Mouse (Mus musculus): ENCODE results near the gene Rpl23.
"Not testable (repeated sequence)": the region's sequence is repeated elsewhere in the genome, so short reads cannot be mapped to it uniquely, and the experiment has no call there.

The Rpl23 gene

GRCm38 (mm10) chr11:97799146-97799993, 17.1 kb upstream of the Rpl23 start:
- DNase-seq = peak; percentile 85 to 90

- DNase-seq = peak; percentile 85 to 88
These were observed 16.5 kb upstream of the Rpl23 start, which contains the start of gene Lasp1 for GRCm38 (mm10) chr11:97798782-97799145. TSS of gene Lasp1 (plus strand) at chr11:97799000.

GRCm38 (mm10) chr11:97798083-97798435, 15.8 kb upstream of the Rpl23 start:
- no peak for DNase-seq

- DNase-seq = no peak
These were observed 15.3 kb upstream of the Rpl23 start for GRCm38 (mm10) chr11:97797369-97798082.

GRCm38 (mm10) chr11:97796910-97797309, 14.7 kb upstream of the Rpl23 start:
- DNase-seq = peak; percentile 76 to 82

- peak; percentile 57 to 62 for DNase-seq
These were observed 10.9 kb upstream of the Rpl23 start for GRCm38 (mm10) chr11:97793165-97793564.

- DNase-seq = not testable (repeated sequence)
These were observed 8.7 kb upstream of the Rpl23 start for GRCm38 (mm10) chr11:97790778-97791438.

- no peak for DNase-seq
These were observed 7.5 kb upstream of the Rpl23 start for GRCm38 (mm10) chr11:97789727-97790126.

- no peak for DNase-seq
These were observed 5.7 kb upstream of the Rpl23 start for GRCm38 (mm10) chr11:97787961-97788360.

- DNase-seq = no peak
These were observed 293 bp upstream of the Rpl23 start for GRCm38 (mm10) chr11:97782564-97782895.

- DNase-seq = no peak
These were observed 782 bp downstream of the Rpl23 start for GRCm38 (mm10) chr11:97781478-97781831.

GRCm38 (mm10) chr11:97779968-97780701, 2.1 kb downstream of the Rpl23 start:
- DNase-seq = no peak

DNA sequence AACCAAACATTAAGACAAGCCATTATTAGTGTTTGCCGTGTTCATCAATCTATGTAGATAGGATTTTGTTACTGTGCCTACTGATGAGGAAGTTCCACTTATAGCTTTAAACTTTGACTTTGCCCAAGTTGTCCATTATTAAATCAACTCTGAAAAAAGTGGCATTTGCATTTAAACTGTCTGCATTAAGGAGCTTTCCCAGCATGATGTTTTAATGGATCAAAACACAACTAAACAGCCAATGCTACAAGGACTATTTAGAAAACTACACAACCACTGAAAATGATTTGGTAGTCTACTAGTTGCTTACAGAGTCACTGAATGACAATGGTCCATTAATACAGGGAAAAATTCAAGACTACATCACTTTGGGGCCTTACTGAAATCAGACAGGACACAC, 3.3 kb downstream of the Rpl23 start:
- DNase-seq = no peak

DNA sequence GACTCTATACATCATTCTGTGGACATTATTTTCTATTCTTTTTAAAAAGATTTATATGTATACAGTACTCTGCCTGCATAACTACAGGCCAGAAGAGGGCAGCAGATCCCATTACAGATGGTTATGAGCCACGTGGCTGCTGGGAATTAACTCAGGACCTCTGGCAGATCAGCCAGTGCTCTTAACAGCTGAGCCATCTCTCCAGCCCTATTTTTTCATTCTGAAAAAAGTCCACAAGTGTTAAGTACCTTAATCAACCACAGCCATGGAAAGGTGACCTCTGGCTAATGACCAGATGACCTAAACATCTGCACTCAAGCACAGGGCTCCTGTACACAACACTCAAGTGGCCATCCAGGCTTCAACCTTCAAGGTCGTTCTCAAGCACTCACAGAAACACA, 5.1 kb downstream of the Rpl23 start:
- DNase-seq = peak; percentile 17 to 55

DNA sequence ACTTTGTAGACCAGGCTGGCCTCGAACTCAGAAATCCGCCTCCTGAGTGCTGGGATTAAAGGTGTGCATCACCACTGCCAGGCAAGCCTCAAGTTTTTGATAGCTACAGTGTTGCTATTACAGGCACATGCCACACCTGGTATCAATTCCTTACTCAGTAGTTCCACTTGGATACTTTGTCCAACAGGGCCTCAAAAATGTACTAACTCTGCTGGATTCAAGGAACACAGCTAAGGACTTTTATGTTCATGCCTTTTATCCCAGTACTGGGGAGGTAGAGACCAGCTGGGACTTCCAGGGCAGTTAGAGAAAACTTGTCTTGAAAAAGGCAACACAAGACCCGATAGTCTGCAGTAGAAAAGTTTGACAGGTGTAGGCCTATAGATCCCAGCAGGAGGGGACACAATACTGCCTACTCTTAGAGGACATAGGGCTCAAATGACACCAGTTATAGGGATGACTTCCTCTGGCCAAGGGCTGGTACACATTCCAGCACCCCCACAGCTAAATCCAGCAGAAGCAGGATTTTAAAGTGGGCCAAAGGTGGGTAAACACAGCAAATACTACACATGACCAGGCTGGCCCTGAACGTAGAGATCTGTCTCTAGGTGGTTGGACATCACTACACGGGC, 5.6 kb downstream of the Rpl23 start:
- no peak for DNase-seq

- DNase-seq = no peak
These were observed 6.3 kb downstream of the Rpl23 start, which contains the start of gene 1700001P01Rik for GRCm38 (mm10) chr11:97775808-97776496. TSS of gene 1700001P01Rik (minus strand) at chr11:97775918.

GRCm38 (mm10) chr11:97775186-97775585, 7.1 kb downstream of the Rpl23 start:
- DNase-seq = no peak

DNA sequence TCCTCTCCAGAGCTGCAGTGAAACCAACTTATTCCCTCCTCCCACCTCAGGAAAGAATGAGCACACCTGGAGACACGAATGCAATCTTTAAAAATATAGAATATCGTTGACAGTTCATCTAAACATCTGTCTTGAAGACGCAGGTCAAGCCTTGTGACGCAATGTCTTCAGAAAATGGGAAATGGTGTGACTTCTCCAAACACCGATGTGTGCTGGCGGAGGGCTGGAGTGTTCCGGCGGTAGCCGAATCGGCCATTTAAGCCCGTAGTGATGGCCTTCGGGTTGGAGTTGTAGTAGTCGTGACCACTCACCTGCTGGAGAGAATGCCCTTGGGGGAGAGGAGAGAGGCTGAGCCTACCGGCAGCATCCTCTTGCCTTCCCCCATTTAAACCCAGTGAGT, 10.8 kb downstream of the Rpl23 start:
- DNase-seq = no peak

- DNase-seq = no peak
These were observed 12.5 kb downstream of the Rpl23 start for GRCm38 (mm10) chr11:97769704-97770103.

GRCm38 (mm10) chr11:97766154-97766881, 15.9 kb downstream of the Rpl23 start, which contains the start of gene Cwc25:
TSS of gene Cwc25 (minus strand) at chr11:97766556.
- DNase-seq = peak; percentile 96

DNA sequence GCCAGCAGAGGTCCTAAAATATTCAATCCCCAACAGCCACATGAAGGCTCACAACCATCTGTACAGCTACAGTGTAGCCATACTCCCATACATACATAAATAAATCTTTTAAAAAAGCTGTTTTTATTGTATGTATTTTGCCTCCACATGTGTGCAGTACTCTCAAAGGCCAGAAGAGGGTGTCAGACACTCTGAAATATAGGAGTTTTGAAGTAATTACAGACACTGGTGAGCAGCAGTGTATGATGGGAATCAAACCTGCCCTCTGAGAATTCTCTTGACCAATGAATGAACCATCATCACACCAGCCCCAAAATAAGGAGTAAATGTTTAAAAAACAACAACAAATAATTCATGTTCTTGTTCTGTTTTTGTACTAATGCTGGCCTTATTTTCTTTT, 20.6 kb downstream of the Rpl23 start:
- DNase-seq = no peak
